Mouse (Mus musculus): Measurements from ENCODE around the gene Fads1.
"Not testable (repeated sequence)": the region's sequence is repeated elsewhere in the genome, so short reads cannot be mapped to it uniquely, and the experiment has no call there.

The Fads1 gene

DNA sequence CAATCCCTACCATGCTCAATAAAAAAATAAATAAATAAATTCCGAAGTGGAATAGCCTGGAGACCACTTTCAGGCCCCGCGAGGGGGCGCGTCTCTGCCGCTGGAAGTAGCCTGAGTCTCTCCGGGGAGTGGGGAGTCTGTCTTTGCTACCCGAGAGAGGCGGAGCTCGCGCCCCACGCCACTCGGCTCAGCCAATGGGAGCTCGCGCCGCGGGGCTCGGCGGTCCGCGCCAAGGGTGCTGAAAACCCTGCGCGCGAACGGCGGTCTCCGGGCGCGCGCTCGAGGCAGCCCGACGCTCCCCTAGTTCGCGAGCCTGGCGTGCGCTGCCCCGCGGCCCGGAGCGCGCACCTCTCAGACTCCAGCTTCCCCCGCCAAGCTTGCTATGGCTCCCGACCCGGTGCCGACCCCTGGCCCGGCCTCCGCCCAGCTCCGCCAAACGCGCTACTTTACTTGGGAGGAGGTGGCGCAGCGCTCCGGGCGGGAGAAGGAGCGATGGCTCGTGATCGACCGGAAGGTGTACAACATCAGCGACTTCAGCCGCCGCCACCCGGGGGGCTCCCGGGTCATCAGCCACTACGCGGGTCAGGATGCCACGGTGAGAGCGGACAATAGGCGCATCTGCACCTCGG is at the start of gene Fads1:
Gene Fads1, plus strand, starts transcription at position 219 of the 629 bp plus-strand sequence.
- no peaks in the 10 kb centered on the region for H3K36me3 ChIP-seq (ENCODE audit: control insufficient read depth, insufficient read depth, low read length, poor library complexity, severe bottlenecking)
- DNase-seq (ENCODE audit: low read depth, low spot score), result peak; percentile 78

DNA sequence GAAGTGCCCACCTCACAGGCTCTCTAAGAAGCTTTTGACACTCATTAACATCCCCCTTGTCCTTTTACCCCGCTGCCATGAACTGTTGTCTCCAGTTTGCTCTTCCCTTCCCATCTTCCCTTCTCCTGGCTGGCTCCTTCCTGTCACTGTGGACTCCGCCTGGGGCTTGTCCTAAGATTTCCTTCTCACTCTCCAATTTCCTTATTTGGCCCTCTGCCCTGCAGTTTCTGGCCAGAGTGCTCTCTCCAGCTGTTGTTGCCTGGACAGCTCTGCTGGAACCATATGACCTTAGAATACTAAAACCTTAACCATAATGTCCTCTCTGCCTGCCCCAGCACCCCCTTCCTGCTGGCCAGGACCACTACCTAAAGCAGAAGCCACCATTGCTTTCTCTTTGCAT is 48.0 kb upstream of the Fads1 start:
- H3K36me3 ChIP-seq (ENCODE audit: control insufficient read depth, insufficient read depth, low read length, poor library complexity, severe bottlenecking), result no peaks in the 10 kb centered on the region
- H3K27me3 ChIP-seq (ENCODE audit: control insufficient read depth, insufficient read depth, low read length, poor library complexity, severe bottlenecking), result no peaks in the 10 kb centered on the region; the same call in 1 of the 2 replicates
- DNase-seq (ENCODE audit: low read depth, low spot score), result no peak

More for the DNA sequence above, at the start of gene Fads1:
- no peaks in the 10 kb centered on the region for H3K27me3 ChIP-seq (ENCODE audit: control insufficient read depth, insufficient read depth, low read length, poor library complexity, severe bottlenecking)

DNA sequence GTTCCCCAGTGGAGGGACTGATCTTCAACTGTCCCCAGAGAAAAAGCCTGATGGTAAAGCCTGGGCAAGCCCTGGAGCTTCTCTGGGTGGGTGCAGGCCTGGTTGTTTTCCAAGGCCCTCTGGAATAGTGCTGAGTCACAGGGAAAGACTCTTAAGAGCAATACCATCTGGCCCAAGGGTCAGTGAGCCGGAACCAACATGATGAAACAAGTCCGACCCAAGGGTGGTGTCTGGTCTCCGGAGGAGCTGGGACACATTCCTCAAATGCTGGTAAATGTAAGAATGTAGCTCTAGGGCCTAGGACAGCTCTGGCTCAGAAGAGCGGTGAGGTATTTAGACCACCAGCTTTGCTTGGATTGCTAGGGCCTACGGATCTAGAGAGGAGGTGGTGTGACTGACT is 45.3 kb upstream of the Fads1 start:
- DNase-seq (ENCODE audit: low read depth, low spot score), result no peak
- Histone ChIP-seq H3K27me3 (ENCODE audit: control insufficient read depth, insufficient read depth, low read length, poor library complexity, severe bottlenecking) (no peaks in the 10 kb centered on the region), H3K36me3 (ENCODE audit: control insufficient read depth, insufficient read depth, low read length, poor library complexity, severe bottlenecking) (no peaks in the 10 kb centered on the region)

DNA sequence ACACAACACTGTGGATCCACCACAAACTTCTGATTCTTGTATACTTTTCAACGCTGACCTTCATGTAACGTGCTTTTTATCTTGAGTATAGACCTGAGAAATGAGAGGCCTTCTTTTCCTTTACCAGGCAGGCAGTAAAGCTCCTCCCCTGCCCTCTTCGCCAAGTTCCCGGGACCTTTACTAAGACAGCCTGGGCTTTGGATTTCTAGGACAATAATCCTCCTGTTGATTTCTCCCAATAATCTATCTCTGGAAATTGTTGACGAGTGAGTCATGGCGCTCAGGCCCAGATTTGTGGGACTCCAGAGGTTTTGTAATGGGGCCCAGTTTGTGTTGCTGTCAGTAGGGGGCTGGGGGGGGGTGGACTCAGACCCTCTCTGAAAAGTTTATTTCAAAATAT is 43.0 kb upstream of the Fads1 start:
- H3K27me3 ChIP-seq (ENCODE audit: control insufficient read depth, insufficient read depth, low read length, poor library complexity, severe bottlenecking), result no peaks in the 10 kb centered on the region
- H3K36me3 ChIP-seq (ENCODE audit: control insufficient read depth, insufficient read depth, low read length, poor library complexity, severe bottlenecking), result no peaks in the 10 kb centered on the region
- no peak for DNase-seq (ENCODE audit: low read depth, low spot score)

DNA sequence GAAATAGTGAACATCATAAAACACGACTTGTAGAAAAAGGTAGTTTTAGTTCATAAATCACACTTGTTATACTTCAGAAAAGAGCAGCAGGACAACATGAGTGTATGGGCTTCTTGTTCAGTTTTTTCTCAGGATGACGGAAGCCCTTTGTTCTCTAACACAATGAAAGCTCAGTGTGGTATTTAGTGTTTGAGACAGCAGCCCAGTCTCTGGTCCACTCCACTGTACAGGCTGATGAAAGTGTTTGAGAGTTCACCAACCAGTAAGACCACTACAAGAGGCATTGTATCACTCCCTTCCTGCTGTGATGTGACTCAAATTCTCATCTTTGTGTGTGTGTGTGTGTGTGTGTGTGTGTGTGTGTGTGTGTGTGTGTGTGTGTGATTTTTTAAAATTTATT is 39.0 kb upstream of the Fads1 start:
- no peak for DNase-seq (ENCODE audit: low read depth, low spot score)
- Histone ChIP-seq H3K27me3 (ENCODE audit: control insufficient read depth, insufficient read depth, low read length, poor library complexity, severe bottlenecking) (no peaks in the 10 kb centered on the region), H3K36me3 (ENCODE audit: control insufficient read depth, insufficient read depth, low read length, poor library complexity, severe bottlenecking) (no peaks in the 10 kb centered on the region)

DNA sequence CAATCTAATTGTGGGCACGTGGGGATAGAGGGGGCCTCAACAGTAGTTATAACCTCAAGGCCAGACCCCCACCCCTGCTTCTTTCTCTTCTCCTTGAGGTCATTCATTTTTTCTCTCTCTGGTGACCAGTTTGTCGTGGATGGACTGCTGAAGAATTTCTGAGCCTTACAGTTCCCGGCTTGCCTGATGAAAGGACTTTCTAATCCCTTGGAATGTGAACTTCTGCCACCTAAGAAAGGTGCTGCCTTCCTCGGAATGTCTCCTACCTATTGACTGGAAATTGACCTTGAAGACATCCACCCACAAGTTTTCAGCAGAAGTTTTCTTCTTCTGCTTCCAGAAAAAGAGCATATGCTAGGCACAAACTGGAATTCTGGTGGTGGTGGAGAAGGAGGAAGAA is 38.2 kb upstream of the Fads1 start:
- Histone ChIP-seq H3K36me3 (ENCODE audit: control insufficient read depth, insufficient read depth, low read length, poor library complexity, severe bottlenecking) (no peaks in the 10 kb centered on the region), H3K27me3 (ENCODE audit: control insufficient read depth, insufficient read depth, low read length, poor library complexity, severe bottlenecking) (no peaks in the 10 kb centered on the region)
- DNase-seq (ENCODE audit: low read depth, low spot score), result no peak

DNA sequence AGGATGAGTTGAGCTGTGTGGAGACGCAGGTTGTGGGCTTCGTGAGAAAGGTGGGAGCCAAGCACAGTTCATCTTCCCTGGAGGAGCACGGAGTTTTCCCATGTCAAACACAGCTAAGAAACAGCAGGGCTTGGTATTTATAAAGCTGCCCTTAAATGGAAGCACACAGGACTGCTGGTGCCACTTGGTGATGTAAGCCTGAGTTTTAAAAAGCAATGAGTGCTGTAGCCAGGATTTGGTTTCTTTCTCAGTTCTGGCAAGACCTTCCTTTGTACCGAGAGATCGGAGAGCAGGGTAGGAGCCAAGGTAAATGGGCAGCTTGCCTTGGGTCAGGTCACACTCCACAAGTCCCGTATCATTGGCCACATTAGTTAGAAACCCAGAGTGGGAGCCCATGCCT is 34.1 kb upstream of the Fads1 start:
- Histone ChIP-seq H3K36me3 (ENCODE audit: control insufficient read depth, insufficient read depth, low read length, poor library complexity, severe bottlenecking) (no peaks in the 10 kb centered on the region), H3K27me3 (ENCODE audit: control insufficient read depth, insufficient read depth, low read length, poor library complexity, severe bottlenecking) (no peaks in the 10 kb centered on the region)
- no peak for DNase-seq (ENCODE audit: low read depth, low spot score)

DNA sequence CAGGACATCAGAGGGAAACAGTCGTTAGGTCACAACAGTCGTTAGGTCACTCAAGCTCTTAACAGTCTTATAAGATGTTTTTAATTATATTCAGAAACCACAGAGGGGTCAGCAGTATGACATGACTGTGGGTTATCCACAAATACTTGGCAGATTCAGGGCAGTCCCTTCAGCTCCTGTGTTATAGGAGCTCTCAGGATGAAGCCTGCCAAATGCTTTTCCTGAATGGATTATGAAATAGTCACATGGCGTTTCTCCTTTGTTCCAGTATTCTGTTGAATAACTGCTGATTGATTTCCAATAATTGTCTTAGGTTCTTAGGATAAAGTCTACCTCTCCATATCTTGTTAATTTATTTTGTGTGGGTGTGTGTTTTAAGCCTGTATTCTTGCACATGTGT is 33.5 kb upstream of the Fads1 start:
- H3K36me3 ChIP-seq (ENCODE audit: control insufficient read depth, insufficient read depth, low read length, poor library complexity, severe bottlenecking), result no peaks in the 10 kb centered on the region
- DNase-seq (ENCODE audit: low read depth, low spot score), result no peak
- no peaks in the 10 kb centered on the region for H3K27me3 ChIP-seq (ENCODE audit: control insufficient read depth, insufficient read depth, low read length, poor library complexity, severe bottlenecking)

DNA sequence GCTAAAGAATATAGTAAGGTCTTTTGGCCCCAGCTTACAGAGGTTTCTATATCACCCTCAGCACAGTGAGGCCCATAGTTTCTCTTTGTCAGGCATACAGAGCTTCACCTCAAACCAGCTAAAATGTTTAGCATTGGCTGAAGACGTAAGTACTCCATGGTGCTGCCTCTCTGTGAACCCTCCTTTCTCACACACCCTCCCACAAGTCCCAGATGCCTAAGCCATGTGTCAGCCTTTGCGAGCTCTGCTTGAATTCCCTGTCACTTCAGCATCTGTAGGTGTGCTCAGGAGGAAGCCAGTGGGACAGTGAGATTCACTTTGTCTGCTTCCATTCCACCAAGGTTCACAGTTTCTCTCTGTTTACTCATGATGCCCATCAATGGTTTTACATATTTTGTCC is 25.0 kb upstream of the Fads1 start:
- DNase-seq (ENCODE audit: low read depth, low spot score), result no peak
- no peaks in the 10 kb centered on the region for H3K36me3 ChIP-seq (ENCODE audit: control insufficient read depth, insufficient read depth, low read length, poor library complexity, severe bottlenecking)
- no peaks in the 10 kb centered on the region for H3K27me3 ChIP-seq (ENCODE audit: control insufficient read depth, insufficient read depth, low read length, poor library complexity, severe bottlenecking)

DNA sequence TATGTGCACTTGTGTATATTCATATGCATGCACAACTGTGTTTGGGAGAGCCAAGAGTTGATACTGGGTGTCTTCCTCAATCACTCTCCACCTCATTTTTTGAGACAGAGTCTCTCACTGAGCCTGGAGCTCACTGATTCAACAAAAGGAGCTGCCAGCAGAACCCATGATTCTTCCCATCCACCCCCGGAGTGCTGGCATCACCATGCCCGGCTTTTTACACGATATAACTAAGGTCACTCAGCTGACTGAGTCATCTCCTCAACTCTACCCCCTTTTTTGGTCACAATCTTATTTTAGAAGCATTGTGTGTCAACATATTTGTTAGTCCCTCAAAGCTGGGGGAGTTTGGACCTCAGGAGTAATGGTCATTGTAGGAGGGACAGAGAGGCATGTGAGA is 18.8 kb upstream of the Fads1 start:
- no peaks in the 10 kb centered on the region for H3K36me3 ChIP-seq (ENCODE audit: control insufficient read depth, insufficient read depth, low read length, poor library complexity, severe bottlenecking)
- DNase-seq (ENCODE audit: low read depth, low spot score), result no peak
- no peaks in the 10 kb centered on the region for H3K27me3 ChIP-seq (ENCODE audit: control insufficient read depth, insufficient read depth, low read length, poor library complexity, severe bottlenecking)

DNA sequence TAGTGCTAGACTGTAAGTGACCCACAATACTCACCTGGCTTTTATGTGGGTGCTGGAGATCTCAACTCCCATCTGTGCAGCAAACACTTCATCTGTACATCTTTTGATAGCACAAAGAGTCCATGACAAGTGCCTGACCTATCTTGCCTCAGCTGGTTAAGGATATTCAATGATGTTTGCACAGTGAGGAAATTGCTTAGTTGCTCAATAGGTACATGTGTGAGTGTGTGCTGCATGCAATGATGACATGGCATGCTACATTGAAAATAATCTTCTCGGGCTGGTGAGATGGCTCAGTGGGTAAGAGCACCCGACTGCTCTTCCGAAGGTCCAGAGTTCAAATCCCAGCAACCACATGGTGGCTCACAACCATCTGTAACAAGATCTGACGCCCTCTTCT is 16.8 kb upstream of the Fads1 start:
- H3K36me3 ChIP-seq (ENCODE audit: control insufficient read depth, insufficient read depth, low read length, poor library complexity, severe bottlenecking); H3K27me3 ChIP-seq (ENCODE audit: control insufficient read depth, insufficient read depth, low read length, poor library complexity, severe bottlenecking); DNase-seq (ENCODE audit: low read depth, low spot score): not testable (repeated sequence)

DNA sequence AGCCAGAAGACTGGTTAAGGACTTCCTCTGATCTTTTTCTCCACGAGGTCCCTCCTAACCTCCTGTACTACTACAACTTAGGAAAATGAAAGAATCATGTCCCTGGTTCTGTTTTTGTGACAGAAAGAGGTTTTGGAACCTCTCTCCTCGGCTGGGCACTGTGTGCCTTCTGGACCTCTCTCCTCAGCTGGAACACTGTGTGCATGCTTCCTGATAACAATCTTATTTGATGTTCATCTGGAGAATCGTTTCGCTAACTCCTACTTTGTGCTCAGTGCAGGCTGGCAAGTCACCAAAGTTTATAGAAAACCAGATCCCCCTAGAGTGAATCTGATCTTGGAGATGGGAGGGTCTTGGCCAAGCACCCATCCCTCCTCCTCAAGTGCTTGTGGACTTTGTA is 15.6 kb upstream of the Fads1 start:
- Histone ChIP-seq H3K27me3 (ENCODE audit: control insufficient read depth, insufficient read depth, low read length, poor library complexity, severe bottlenecking) (no peaks in the 10 kb centered on the region), H3K36me3 (ENCODE audit: control insufficient read depth, insufficient read depth, low read length, poor library complexity, severe bottlenecking) (no peaks in the 10 kb centered on the region)
- DNase-seq (ENCODE audit: low read depth, low spot score), result no peak

DNA sequence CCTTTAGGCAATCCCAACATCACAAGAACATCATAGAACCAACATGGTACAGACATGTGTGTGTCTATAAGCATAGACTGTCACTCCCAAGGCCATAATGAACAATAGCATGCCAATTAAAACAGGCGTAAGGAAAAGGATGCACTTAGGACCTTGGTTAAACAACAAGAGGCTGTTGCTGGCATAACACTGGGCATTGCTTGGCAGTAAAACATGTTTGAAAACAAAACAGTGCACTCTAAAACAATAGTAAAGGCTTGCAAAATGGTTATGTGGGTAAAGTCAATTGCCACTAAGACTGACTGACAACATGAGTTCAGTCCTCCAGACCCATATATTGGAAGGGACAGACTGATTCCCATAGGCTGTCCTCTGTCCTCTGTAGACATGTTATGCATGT is 14.7 kb upstream of the Fads1 start:
- H3K36me3 ChIP-seq (ENCODE audit: control insufficient read depth, insufficient read depth, low read length, poor library complexity, severe bottlenecking), result no peaks in the 10 kb centered on the region
- no peak for DNase-seq (ENCODE audit: low read depth, low spot score)
- H3K27me3 ChIP-seq (ENCODE audit: control insufficient read depth, insufficient read depth, low read length, poor library complexity, severe bottlenecking), result no peaks in the 10 kb centered on the region

DNA sequence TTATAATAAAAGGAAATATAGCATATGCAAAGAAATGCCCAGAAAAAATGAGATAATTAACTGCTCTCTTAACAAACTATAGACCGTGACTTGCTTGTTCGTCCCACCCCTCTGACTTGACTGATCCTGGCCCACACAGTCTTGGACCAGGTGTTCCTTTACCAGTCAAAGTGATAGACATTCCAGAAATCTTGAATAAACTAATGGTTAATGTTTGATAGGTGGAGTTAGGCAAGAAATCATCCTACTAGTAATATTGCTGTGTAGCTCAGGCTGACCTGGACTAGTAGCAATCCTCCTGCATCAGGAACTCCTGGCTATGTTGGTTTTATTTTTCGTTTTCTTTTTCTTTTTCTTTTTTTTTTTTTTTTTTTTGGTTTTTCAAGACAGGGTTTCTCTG is 14.2 kb upstream of the Fads1 start:
- Histone ChIP-seq H3K36me3 (ENCODE audit: control insufficient read depth, insufficient read depth, low read length, poor library complexity, severe bottlenecking) (no peaks in the 10 kb centered on the region), H3K27me3 (ENCODE audit: control insufficient read depth, insufficient read depth, low read length, poor library complexity, severe bottlenecking) (no peaks in the 10 kb centered on the region)
- no peak for DNase-seq (ENCODE audit: low read depth, low spot score)

DNA sequence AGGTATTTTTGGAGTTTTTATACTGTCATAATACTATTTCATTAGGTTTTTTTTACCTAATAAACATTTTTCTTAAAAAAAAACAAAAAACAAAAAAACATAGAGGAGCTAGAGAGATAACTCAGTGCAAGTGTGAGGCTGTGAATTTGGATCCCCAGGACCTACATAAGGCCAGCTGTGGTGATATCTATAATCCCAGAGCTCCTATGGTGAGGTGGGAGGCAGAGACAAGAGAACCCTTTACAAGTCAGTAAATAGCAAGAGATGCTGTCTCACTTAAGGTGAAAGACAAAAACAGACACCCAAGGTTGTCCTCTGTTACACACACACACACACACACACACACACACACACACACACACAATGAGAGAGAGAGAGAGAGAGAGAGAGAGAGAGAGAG is 13.5 kb upstream of the Fads1 start:
- no peaks in the 10 kb centered on the region for H3K36me3 ChIP-seq (ENCODE audit: control insufficient read depth, insufficient read depth, low read length, poor library complexity, severe bottlenecking)
- no peaks in the 10 kb centered on the region for H3K27me3 ChIP-seq (ENCODE audit: control insufficient read depth, insufficient read depth, low read length, poor library complexity, severe bottlenecking)
- DNase-seq (ENCODE audit: low read depth, low spot score), result no peak

DNA sequence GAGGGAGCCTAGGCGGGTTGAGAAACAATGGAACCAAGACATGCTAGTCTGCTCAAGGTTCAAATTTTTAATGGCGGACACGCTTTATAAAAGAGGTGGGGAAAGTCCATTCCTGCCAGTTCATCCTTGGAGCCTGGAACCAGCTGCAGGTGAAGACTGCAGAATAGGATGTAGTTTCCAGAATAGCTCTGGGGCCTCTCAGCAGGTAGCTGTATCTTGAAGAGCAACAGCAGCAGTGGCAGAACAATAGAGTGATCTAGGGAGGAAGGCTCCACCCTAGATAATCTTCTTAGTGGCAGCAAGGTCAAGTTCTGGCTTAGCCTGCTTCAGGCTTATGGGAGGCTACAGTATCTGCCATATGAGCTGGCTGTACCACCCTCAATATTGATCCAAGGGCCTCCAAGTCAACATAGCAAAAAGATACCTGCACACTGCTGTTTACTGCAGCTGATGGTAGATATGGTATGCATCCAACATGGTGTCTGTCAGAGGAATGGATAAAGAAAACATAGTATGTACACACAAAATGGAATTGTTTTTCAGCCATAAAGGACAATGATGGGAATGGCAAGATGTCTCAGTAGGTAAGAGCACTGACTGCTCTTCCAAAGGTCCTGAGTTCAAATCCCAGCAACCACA is 12.9 kb upstream of the Fads1 start:
- H3K27me3 ChIP-seq (ENCODE audit: control insufficient read depth, insufficient read depth, low read length, poor library complexity, severe bottlenecking); DNase-seq (ENCODE audit: low read depth, low spot score); H3K36me3 ChIP-seq (ENCODE audit: control insufficient read depth, insufficient read depth, low read length, poor library complexity, severe bottlenecking): not testable (repeated sequence)
